Mouse (Mus musculus): Measurements from ENCODE around the gene Gja3.

- TF ChIP-seq CTCF (IDR thresholded peaks at IDR 0.05; ENCODE audit: borderline replicate concordance, insufficient read depth, low read depth, low read length) (no peak), POLR2A (IDR thresholded peaks at IDR 0.05; ENCODE audit: borderline replicate concordance, insufficient read depth, low read length) (no peak)
Observed at GRCm38 (mm10) chr14:57034135-57034534, 23.8 kb downstream of the Gja3 start.
